Mouse (Mus musculus): ENCODE results near the gene Mllt1.
A peak's percentile ranks its signal among the peaks of the same experiment; 100 is the strongest.

Gene Mllt1

DNA sequence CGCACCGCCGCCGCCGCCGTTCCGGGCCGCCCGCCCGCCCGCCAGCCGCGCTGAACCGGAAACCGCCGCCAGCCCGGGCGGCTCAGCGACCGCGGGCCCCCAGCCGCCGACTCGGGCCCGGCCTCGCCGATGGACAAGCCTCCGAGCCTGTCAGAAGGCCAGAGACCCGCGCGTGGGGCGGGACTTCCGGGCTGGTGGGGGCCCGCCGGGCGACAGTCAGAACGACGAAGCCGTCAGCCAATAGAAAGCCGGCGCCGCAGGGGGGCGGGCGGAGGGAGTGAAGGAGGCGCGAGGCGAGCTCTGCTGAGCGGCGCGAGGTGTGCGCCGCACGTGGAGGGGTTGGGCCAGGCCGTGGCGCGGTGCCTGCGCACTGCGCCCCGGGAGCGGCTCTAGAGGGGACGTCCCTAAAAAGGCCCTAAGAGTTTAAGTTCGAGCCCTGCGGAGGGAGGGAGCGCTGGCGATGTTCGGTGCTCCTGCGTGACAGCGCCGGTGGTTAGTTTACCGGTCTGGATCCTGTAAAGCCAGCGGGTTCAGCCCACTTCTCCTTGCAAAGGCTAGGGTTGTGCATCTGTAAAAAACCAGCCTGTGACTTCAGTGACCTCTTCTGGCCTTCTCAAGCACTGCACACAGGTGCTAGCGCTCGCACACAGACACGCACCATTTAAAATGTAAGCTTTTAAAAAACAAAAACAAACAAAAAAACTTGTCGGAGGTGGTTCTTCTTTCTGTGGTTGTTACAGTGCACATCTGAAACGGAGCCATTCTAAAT is at the start of gene Mllt1:
Gene Mllt1, minus strand, starts transcription at position 53 of the 769 bp plus-strand sequence.
- DNase-seq (ENCODE audit: low spot score in 2 of 2): peak; percentile 98 to 99

DNA sequence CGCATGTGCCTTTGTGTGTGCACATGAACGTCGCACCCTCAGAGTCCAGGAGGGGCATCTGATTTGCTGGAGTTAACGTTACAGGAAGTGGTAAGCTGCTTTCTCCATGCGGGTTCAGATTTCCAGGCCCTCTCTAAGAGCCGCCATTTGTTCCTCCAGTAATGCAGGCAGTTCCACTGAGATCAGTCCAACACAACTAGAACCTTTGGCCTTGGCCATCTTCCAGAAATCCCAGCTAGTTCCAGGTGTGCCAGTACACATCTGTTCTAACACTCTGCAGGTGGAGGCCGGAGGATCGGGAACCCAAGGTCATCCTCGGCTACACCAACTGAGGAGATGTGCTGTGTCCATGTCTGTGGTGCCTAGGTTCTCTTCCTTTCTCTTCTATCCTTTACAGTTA is 49.7 kb upstream of the Mllt1 start:
- DNase-seq (ENCODE audit: low spot score in 2 of 2): no peak

DNA sequence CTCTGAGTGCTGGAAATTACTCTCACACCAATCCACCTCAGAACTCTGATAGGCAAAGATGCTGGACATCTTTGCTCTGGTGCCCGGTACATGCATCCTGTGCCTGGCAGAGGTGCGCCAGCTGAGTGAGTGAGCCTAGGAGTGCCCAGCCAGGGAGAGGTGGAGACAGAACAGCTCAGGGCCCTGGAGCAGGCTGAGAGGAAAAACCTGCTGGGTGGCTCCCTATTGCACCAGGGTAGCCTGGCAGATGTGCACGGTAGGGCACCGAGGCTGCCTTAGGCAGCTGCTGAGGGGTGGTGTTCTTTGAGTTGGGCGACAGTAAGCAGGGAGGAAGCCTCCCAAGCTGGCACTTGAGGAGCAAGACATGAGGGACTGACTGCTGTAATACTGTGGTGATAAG is 46.8 kb upstream of the Mllt1 start, which contains the start of gene Acer1:
Gene Acer1, minus strand, starts transcription at position 114 of the 400 bp plus-strand sequence.
- no peak for DNase-seq (ENCODE audit: low spot score in 2 of 2)

DNA sequence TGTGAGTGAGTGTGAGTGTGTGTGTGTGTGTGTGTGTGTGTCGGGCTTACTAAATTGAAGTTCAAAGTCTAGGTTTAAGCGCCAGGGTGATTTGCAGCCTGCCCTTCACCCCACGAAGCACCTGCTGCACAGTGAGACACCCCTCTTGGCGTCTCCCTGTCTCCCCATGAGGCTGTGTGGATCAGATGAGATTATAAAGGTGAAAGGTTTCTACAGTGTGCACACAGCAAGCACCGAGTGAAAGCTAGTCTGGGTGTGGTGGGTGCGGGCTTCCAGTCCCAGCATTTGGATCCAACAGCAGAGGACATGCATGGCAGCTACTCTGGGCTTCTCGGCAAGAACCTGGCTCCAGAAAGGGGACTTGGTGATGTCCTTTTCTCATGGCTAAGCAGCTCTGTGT is 45.8 kb upstream of the Mllt1 start:
- no peak for DNase-seq (ENCODE audit: low spot score in 2 of 2)

DNA sequence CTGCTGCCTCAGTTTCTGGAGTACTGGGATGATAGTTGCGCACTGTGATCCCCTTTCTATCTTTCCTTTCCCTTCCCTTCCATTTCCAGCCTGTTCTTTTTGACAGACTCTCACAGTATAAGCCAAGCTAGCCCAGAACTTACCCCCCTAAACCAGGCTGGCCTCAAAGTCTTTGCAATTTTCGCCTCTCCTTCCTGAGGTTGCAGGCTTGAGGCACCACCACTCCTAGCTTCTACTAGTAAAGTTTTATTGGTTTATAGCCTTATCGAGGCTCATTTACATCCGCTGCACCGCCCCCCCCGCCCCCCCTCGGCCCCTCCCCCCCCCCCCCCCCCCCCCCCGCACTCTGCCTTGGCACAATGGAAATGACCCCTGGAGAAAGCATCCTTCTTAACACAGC is 44.3 kb upstream of the Mllt1 start:
- DNase-seq (ENCODE audit: low spot score in 2 of 2): no peak

DNA sequence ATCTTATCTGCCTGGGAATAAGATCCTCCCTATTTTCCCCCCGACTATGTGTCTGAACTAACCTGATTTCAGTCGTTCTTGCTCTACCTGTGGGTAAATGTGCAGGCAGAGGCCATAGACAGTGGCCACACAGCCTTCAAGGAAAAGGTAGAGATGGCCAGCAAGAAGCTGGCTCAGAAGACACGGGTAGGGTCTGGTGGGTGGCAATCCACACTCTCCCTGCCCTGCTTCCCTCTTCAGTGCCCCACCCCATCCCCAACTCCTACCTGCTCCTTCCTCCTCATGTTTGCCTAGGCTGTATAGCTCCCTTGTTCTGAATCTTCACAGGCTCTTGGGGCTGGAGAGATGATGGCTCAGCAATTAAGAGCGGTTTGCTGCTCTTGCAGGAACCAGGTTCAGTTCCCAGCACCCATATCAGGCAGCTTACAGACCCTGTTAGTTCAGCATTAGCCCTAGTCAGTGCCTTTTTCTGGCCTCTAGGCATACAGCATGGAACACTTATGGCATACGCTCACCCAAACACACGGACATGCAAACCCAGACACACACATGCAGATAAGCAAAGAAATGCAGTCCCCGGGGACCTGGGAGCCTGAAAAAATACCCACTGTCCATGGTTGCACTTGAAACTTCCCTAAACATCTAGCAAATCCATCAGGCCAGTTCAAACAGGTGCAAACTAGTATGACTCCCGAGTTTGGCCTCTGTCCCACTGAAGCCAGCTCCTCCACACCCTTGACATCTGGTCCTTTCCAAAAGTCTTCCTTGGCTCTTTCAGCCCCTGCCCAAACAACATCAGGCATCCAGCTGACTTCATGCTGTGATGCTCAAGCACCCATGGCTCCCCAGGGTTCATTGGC is 41.5 kb upstream of the Mllt1 start:
- DNase-seq (ENCODE audit: low spot score in 2 of 2): no peak

DNA sequence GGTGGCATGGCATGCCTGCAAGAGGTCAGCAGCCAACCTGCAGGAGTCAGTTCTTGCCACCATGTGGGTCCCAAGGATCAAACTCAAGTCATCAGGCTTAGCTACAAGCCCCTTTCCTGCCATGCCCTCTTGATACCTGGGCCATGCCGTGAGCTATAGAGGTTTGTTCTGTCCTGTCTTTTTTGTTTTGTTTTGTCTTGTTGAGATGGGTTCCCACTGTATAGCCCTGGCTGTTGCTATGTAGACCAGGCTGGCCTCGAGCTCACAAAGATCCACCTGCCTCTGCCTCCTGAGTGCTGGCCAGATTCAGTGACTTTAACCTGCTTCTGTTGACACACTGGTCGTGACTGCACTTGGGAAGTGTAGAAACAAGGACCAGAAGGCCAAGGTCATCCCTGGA is 40.2 kb upstream of the Mllt1 start:
- no peak for DNase-seq (ENCODE audit: low spot score in 2 of 2)

DNA sequence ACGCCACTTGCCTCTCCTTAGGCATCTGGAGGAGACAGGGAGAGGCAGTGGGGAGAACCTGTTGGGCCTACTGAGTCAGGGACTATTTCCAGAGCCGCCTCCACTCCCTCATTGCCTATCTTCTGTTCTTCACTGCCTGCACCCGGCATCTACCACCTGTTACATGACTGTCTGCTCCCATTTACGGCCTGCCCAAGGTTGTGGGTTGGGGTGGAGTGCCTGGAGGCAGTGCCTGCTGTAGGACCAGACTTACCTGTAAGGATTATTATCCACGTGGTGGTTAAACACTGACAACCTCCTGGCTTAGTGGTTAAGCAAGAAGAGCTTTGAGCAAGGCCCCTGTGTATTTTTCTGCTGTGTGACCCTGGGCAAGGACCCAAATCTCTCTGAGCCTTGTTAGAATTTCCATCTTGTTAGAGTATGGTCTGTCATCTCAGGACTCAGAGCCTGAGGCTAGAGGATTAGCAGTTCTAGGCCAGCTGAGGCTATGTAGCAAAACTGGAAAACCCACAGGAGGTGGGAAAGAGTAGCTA is 39.6 kb upstream of the Mllt1 start:
- DNase-seq (ENCODE audit: low spot score in 2 of 2): no peak

DNA sequence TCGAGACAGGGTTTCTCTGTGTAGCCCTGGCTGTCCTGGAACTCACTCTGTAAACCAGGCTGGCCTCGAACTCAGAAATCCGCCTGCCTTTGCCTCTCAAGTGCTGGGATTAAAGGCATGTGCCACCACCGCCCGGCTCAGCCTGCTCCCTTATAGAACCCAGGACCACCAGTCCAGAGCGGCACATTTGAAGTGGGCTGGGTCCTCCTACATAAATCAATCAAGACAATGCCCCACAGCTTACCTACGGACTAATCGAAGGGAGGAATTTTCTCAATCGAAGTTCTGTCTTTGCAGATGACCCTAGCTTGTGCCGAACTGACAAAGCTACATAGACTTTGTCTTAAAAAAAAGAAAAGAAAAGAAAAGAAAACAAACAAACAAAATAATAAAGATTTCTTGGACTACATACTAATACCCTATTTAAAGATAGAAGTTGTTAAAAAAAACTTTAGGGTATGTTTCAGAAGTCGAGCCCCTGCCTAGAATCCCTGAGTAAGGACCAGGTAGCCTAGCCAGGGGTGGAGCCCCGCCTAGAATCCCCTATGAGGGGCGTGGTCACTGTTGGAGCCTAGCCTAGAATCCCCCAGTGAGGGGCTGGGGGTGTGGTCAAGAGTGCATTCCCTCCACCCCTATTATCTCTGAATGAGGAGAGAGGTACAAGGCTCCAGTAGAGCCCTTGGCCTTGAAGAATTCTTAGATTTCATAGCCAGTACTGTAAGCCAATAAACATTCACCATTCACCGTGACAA is 38.9 kb upstream of the Mllt1 start:
- no peak for DNase-seq (ENCODE audit: low spot score in 2 of 2)

DNA sequence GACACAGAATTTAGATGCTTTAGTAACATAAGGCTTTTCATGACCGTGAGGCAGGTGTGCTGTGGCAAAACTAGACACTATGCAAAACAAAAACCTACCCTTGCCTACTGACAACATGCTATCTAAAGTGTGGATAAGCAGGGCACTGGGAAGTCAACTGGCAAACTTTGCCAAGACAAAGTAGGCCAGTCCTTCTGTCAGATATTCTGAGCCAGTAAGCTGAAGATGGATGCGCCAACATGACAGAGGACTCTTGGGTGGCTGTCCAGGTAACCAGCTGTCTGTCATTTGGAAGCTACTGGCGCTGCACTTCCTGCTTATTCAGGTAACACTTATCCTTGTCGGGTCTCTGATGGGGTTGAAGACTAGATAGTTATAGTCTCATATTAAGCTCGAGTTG is 34.9 kb upstream of the Mllt1 start:
- DNase-seq (ENCODE audit: low spot score in 2 of 2): no peak

DNA sequence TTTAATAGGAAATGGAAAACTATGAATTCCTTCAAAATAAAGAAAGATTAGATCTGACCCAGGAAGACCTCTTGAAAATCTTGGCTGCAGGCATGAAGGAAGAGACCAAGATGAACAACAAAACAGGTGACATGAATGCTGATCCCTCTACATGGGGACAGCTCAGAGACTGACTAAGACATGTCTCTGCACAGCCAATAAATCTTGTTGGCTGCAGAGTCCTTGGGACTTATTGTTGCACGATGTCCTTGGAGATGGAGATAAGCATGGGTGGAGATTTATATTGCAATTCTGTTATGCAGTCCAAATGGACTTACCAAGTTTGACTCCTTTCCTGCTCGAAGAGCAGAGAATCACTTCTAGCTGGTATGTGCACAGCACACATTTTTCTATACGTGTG is 34.1 kb upstream of the Mllt1 start:
- no peak for DNase-seq (ENCODE audit: low spot score in 2 of 2)

DNA sequence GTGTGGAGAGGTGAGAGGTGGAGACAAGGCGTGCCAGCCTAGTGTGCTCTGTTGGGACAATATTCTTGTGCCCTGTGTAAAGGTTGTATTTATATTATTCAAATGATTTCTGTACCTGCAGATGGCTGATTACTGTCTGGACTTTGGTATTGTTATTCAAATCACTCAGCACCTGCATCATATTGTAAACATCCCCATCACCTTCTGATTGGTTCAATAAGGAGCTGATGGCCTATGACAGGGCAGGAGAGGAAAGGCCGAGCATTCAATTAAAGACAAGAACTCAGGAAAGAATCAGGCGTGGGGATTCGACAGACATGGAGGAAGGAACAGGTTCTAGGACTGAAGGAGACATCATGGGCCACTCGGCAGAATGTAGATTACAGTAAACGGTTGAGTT is 28.4 kb upstream of the Mllt1 start:
- no peak for DNase-seq (ENCODE audit: low spot score in 2 of 2)

DNA sequence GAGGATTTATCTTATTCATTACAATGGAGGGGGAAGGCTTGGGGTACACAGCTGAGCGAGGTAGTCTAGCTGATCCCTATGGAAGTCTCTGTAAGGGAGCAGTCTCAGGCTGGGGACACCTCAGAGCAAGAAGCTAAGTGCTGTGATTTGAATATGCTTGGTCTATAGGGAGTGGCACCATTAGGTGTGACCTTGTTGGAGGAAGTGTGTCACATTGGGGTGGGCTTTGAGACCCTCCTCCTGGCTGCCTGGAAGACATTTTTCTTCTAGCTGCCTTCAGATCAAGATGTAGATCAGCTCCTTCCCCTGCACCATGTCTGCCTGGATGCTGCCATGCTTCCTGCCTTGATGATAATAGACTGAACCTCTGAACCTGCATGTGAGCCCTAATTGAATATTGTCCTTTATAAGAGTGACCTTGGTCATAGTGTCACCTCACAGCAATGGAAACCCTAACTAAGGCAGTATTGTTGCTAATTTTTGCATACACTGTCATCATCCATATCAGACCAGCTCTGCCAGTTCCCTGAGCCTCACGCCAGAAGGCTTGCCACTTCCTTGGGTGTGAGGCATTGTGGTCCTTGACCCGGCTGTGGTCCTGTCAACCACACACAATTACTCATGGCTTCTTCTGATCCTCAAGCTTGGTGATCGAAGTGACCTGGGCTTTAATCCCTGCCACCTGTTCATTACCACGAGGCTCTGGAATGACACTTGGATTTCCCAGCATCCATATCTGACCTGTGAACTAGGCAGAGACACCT is 27.6 kb upstream of the Mllt1 start:
- DNase-seq (ENCODE audit: low spot score in 2 of 2): no peak

DNA sequence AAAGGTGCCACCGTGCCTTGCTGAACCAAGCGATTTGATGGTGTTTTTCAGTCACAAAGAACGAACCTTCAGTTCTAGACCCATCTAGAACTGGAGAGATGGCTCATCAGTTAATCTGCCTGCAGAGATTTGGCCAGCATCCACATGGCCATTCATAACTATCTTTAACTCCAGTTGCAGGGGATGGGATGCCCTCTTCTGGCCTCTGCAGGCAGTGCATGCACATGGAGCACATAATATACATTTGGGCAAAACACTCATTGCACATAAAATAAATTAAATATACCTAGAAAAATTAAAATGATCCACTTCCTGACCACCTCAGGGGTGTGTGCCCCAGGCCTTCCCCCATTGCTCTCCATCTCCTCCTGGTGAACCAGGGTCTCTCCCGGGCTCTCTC is 26.7 kb upstream of the Mllt1 start:
- DNase-seq (ENCODE audit: low spot score in 2 of 2): no peak

DNA sequence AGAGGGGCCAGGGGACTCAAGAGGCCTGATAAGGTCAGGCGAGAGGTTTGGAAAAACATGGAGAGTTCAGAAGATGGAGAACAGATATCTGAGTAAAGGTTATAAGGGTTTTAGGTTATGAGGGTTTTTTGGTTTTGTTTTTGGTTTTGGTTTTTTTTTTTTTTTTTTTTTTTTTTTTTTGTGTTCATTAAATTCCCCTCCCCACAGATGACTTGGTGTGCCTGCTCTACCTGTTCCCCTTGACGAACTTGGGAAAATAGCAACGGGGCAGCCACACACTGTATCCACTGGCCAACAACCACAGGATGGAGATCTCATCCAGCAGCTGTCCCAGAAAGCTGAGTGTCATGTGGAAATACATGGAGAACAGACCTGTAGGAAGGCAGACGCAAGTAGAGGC is 23.5 kb upstream of the Mllt1 start:
- no peak for DNase-seq (ENCODE audit: low spot score in 2 of 2)

DNA sequence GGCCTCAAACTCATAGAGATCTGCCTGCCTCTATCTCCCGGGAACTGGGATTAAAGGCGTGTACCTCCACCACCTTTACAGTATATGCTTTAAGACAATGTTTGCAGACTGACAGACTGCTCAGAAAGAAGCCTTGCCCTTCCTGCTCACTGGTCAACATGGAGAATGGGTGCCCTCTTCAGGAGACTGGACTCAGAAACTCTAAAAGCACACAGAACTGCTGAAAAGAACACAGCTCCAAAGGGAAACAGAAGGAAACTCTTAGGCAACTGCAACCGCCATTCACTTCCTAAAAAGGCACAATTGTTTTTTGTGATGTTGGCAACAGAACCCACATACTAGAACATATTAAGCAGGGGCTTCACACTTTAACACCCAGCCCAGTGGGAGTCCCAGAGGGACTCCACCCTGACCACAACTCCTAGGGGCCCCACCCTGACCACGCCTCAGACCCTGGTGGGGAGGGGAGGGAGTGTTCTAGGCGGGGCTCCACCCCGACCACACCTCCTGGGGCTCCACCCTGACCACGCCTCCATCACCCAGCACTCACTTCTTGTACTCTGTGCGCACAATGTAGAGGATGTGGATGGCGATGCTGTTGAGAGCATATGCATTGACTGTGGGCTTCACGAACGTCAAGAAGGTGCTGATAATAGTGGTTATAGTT is 22.7 kb upstream of the Mllt1 start:
- no peak for DNase-seq (ENCODE audit: low spot score in 2 of 2)

DNA sequence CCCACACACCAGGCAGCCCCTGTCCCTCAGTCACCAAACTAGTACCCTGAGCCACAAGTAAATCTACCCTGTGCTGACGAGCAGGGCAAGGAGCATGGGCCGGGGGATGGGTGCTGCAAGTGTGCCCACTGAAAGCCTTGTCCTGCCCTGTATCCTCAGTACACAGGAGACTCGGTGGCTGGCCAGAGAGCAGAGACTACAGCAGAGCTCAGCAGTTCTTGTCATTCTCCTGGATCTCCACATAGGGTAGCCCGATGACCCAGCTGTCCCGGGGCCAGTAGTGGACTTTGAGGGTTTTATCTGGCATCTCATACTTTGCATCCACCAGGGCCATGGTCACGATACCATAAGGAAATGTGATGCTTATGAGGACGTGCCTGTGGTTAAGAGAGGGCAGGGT is 19.7 kb upstream of the Mllt1 start:
- no peak for DNase-seq (ENCODE audit: low spot score in 2 of 2)

DNA sequence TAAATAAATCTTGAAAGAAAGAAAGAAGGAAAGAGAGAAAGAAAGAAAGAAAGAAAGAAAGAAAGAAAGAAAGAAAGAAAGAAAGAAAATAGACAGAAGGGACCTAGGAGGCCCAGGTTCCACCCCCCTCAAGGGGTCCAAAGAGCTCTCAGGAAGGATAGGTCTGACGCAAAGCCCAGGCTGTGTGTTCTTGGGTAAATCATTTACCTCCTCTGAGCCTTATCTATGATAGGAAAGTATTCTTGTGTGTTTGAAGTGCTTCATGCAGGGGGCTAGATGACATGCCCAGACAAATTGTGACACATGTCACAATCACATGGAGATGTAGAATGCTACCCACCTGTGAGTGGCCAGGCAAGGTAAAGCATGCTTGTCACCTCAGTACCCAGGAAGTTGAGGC is 17.4 kb upstream of the Mllt1 start:
- no peak for DNase-seq (ENCODE audit: low spot score in 2 of 2)

DNA sequence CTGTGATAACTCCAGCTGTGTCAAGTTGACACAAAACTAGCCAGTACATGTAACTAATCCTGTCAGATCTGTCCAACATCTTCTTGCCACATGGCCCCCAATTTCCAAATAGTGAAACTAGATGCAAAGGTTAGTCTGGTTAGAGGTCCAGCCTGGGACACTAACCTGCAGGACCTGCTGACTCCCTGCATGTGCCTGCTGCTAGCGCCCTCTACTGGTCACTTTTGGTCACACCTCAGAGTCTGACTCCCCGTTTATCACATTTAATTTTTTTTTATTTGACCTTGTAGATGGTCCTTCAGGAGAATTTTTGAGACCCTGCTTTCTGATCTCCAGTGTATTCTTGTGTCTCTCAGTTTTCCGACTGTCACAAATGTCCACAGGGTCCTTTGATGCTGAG is 15.7 kb upstream of the Mllt1 start:
- peak; percentile 34 to 39 for DNase-seq (ENCODE audit: low spot score in 2 of 2)

DNA sequence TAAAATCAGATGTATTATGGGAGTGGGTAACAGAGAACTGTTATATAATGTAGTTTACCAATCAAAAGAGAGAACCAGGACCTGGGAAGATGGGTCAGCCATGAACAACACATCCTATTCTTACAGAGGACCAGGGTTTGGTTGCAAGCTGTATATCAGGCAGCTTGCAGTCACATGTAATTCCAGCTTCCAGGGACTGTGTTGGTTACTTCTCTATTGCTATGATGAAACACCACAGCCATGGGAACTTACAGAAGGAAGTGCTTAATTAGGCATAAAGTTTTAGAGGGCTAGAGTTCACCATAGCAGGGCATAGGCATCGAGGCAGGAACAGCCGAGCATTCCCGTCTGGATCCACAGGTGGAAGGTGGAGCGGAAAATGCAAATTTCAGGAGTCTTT is 3.5 kb upstream of the Mllt1 start:
- DNase-seq (ENCODE audit: low spot score in 2 of 2): no peak

DNA sequence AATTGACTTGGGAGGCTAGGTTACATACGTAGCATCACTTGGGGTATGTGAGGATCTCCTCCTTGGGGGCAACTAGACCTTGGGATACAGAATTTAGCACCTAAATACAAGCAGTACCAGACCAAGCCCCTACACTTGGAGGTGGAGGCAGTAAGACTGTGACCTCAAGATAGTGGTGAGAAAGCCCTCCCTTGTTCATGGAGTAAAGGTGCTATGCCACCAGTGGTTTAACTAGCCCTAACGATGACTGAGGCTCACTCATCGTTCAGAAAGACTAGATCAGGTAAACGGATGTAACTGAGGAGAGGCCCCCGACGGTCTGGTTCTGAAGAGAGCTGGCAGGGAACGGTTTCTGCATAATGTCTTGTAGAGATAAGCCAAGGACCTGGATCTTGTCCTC is 1.5 kb upstream of the Mllt1 start:
- no peak for DNase-seq (ENCODE audit: low spot score in 2 of 2)

Measured in right cerebral cortex, adult 2 months (tissue).